Mouse (Mus musculus): ENCODE measurements around the gene Sh3pxd2a. TPM values are rescaled to one million over a fixed set of nuclear protein-coding genes. Genes with fewer than 3 reads are reported as not detected.

Sh3pxd2a gene
- polyA plus RNA-seq, 1 experiment from 2014 or later: 3.8 TPM

GRCm38 (mm10) chr19:47363086-47363668 lies 101.0 kb downstream of the Sh3pxd2a start:
- Histone ChIP-seq H3K4me1 (peaks cover 42% of the 10 kb centered on the region), H3K36me3 (peaks cover 13% of the 10 kb centered on the region), H3K4me3 (no peak overlapping the region), H3K27ac (peak overlapping the region; percentile 37; the same call in 1 of the 2 replicates), H3K27me3 (ENCODE audit: low read depth, poor library complexity, severe bottlenecking) (no peaks in the 10 kb centered on the region), H3K9me3 (replicated peaks) (no peaks in the 10 kb centered on the region)
- DNase-seq (ENCODE audit: low spot score): no peak
- WGBS: 60% methylated on average over 9 of the region's 9 CpGs

- H3K36me3 ChIP-seq: peaks cover 13% of the 10 kb centered on the region
- peaks cover 33% of the 10 kb centered on the region for H3K4me1 ChIP-seq
- no peak overlapping the region for H3K27ac ChIP-seq
- DNase-seq (ENCODE audit: low spot score): no peak
- WGBS: 87% methylated on average over 3 of the region's 3 CpGs
- no peaks in the 10 kb centered on the region for H3K9me3 ChIP-seq (replicated peaks)
- H3K27me3 ChIP-seq (ENCODE audit: low read depth, poor library complexity, severe bottlenecking): no peaks in the 10 kb centered on the region
- no peak overlapping the region for H3K4me3 ChIP-seq
Measured at GRCm38 (mm10) chr19:47360921-47361320, 103.3 kb downstream of the Sh3pxd2a start.

- Histone ChIP-seq H3K27me3 (ENCODE audit: low read depth, poor library complexity, severe bottlenecking) (no peaks in the 10 kb centered on the region), H3K36me3 (peaks cover 13% of the 10 kb centered on the region), H3K9me3 (replicated peaks) (no peaks in the 10 kb centered on the region), H3K27ac (peak overlapping the region; percentile 82), H3K4me1 (peaks cover 30% of the 10 kb centered on the region), H3K4me3 (no peak overlapping the region)
- WGBS: 93% methylated on average over 16 of the region's 16 CpGs
- no peak for DNase-seq (ENCODE audit: low spot score)
Measured at GRCm38 (mm10) chr19:47360017-47360416, 104.2 kb downstream of the Sh3pxd2a start.

GRCm38 (mm10) chr19:47359166-47359931 lies 104.9 kb downstream of the Sh3pxd2a start:
- H3K4me1 ChIP-seq: peaks cover 27% of the 10 kb centered on the region
- H3K27ac ChIP-seq: peak overlapping the region; percentile 82
- DNase-seq (ENCODE audit: low spot score): peak; percentile 59
- H3K36me3 ChIP-seq: peaks cover 16% of the 10 kb centered on the region
- H3K9me3 ChIP-seq (replicated peaks): no peaks in the 10 kb centered on the region
- 47% methylated on average over 15 of the region's 15 CpGs for WGBS
- H3K27me3 ChIP-seq (ENCODE audit: low read depth, poor library complexity, severe bottlenecking): no peaks in the 10 kb centered on the region
- H3K4me3 ChIP-seq: peak overlapping the region; percentile 39

- H3K4me3 ChIP-seq: no peak overlapping the region
- no peaks in the 10 kb centered on the region for H3K9me3 ChIP-seq (replicated peaks)
- H3K36me3 ChIP-seq: peaks cover 15% of the 10 kb centered on the region
- H3K27ac ChIP-seq: 0 out of 2 replicates have a peak overlapping the region, but pooled peaks have one; percentile 10
- H3K4me1 ChIP-seq: peaks cover 17% of the 10 kb centered on the region
- no peaks in the 10 kb centered on the region for H3K27me3 ChIP-seq (ENCODE audit: low read depth, poor library complexity, severe bottlenecking)
- WGBS: 74% methylated on average over 3 of the region's 3 CpGs
- DNase-seq (ENCODE audit: low spot score): no peak
Measured at GRCm38 (mm10) chr19:47357297-47357696, 106.9 kb downstream of the Sh3pxd2a start.

GRCm38 (mm10) chr19:47356188-47356857 lies 107.9 kb downstream of the Sh3pxd2a start:
- H3K4me3 ChIP-seq: no peak overlapping the region
- peaks cover 10% of the 10 kb centered on the region for H3K36me3 ChIP-seq
- H3K9me3 ChIP-seq (replicated peaks): no peaks in the 10 kb centered on the region
- no peak overlapping the region for H3K27ac ChIP-seq
- peak; percentile 86 for DNase-seq (ENCODE audit: low spot score)
- no peaks in the 10 kb centered on the region for H3K27me3 ChIP-seq (ENCODE audit: low read depth, poor library complexity, severe bottlenecking)
- WGBS: 26% methylated on average over 6 of the region's 6 CpGs
- H3K4me1 ChIP-seq: peaks cover 17% of the 10 kb centered on the region

GRCm38 (mm10) chr19:47354456-47354855 lies 109.7 kb downstream of the Sh3pxd2a start:
- Histone ChIP-seq H3K4me3 (no peak overlapping the region), H3K4me1 (peaks cover 8% of the 10 kb centered on the region), H3K27me3 (ENCODE audit: low read depth, poor library complexity, severe bottlenecking) (no peaks in the 10 kb centered on the region), H3K9me3 (replicated peaks) (no peaks in the 10 kb centered on the region), H3K36me3 (peaks cover 10% of the 10 kb centered on the region), H3K27ac (no peak overlapping the region)
- 91% methylated on average over 8 of the region's 8 CpGs for WGBS
- no peak for DNase-seq (ENCODE audit: low spot score)

- H3K27me3 ChIP-seq (ENCODE audit: low read depth, poor library complexity, severe bottlenecking): peaks cover 18% of the 10 kb centered on the region
- H3K27ac ChIP-seq: 0 out of 2 replicates have a peak overlapping the region, but pooled peaks have one; percentile 32
- 83% methylated on average over 8 of the region's 8 CpGs for WGBS
- H3K4me1 ChIP-seq: peaks cover 21% of the 10 kb centered on the region
- H3K36me3 ChIP-seq: peaks cover 4% of the 10 kb centered on the region
- H3K4me3 ChIP-seq: no peak overlapping the region
- H3K9me3 ChIP-seq (replicated peaks): no peaks in the 10 kb centered on the region
- DNase-seq (ENCODE audit: low spot score): no peak
Measured at GRCm38 (mm10) chr19:47349043-47349442, 115.2 kb downstream of the Sh3pxd2a start.

- WGBS: 83% methylated on average over 14 of the region's 14 CpGs
- Histone ChIP-seq H3K27ac (0 out of 2 replicates have a peak overlapping the region, but pooled peaks have one; percentile 32), H3K27me3 (ENCODE audit: low read depth, poor library complexity, severe bottlenecking) (peaks cover 23% of the 10 kb centered on the region), H3K4me3 (no peak overlapping the region), H3K36me3 (no peaks in the 10 kb centered on the region), H3K4me1 (peaks cover 26% of the 10 kb centered on the region), H3K9me3 (replicated peaks) (no peaks in the 10 kb centered on the region)
- DNase-seq (ENCODE audit: low spot score): no peak
Measured at GRCm38 (mm10) chr19:47348395-47349016, 115.7 kb downstream of the Sh3pxd2a start.

GRCm38 (mm10) chr19:47347021-47347643 lies 117.1 kb downstream of the Sh3pxd2a start:
- peaks cover 39% of the 10 kb centered on the region for H3K4me1 ChIP-seq
- WGBS: 70% methylated on average over 7 of the region's 7 CpGs
- no peak for DNase-seq (ENCODE audit: low spot score)
- H3K27ac ChIP-seq: 0 out of 2 replicates have a peak overlapping the region, but pooled peaks have one; percentile 17
- H3K36me3 ChIP-seq: no peaks in the 10 kb centered on the region
- peaks cover 37% of the 10 kb centered on the region for H3K27me3 ChIP-seq (ENCODE audit: low read depth, poor library complexity, severe bottlenecking)
- H3K9me3 ChIP-seq (replicated peaks): no peaks in the 10 kb centered on the region
- no peak overlapping the region for H3K4me3 ChIP-seq

- Histone ChIP-seq H3K27me3 (ENCODE audit: low read depth, poor library complexity, severe bottlenecking) (peaks cover 41% of the 10 kb centered on the region), H3K4me3 (no peak overlapping the region), H3K9me3 (replicated peaks) (no peaks in the 10 kb centered on the region), H3K27ac (0 out of 2 replicates have a peak overlapping the region, but pooled peaks have one; percentile 17), H3K4me1 (peaks cover 39% of the 10 kb centered on the region), H3K36me3 (no peaks in the 10 kb centered on the region)
- 56% methylated on average over 8 of the region's 8 CpGs for WGBS
- DNase-seq (ENCODE audit: low spot score): no peak
Measured at GRCm38 (mm10) chr19:47346606-47347005, 117.6 kb downstream of the Sh3pxd2a start.

- H3K9me3 ChIP-seq (replicated peaks): no peaks in the 10 kb centered on the region
- H3K4me3 ChIP-seq: no peak overlapping the region
- no peak overlapping the region for H3K27ac ChIP-seq
- peaks cover 41% of the 10 kb centered on the region for H3K27me3 ChIP-seq (ENCODE audit: low read depth, poor library complexity, severe bottlenecking)
- 86% methylated on average over 6 of the region's 6 CpGs for WGBS
- no peak for DNase-seq (ENCODE audit: low spot score)
- peaks cover 39% of the 10 kb centered on the region for H3K4me1 ChIP-seq
- H3K36me3 ChIP-seq: no peaks in the 10 kb centered on the region
Measured at GRCm38 (mm10) chr19:47345851-47346568, 118.2 kb downstream of the Sh3pxd2a start.

Data from limb, embryonic 10.5 days (tissue).